Mouse (Mus musculus): ENCODE results near the gene Egfem1.

Egfem1 gene

GRCm38 (mm10) chr3:29345805-29346204 lies 264.0 kb downstream of the Egfem1 start:
- no peak for DNase-seq (ENCODE audit: low spot score)

GRCm38 (mm10) chr3:29366907-29367306 lies 285.1 kb downstream of the Egfem1 start:
- no peak for DNase-seq (ENCODE audit: low spot score)

GRCm38 (mm10) chr3:29370519-29370918 lies 288.7 kb downstream of the Egfem1 start:
- DNase-seq (ENCODE audit: low spot score), result no peak

- DNase-seq (ENCODE audit: low spot score), result no peak
Observed at GRCm38 (mm10) chr3:29381255-29381654, 299.4 kb downstream of the Egfem1 start.

- no peak for DNase-seq (ENCODE audit: low spot score)
Observed at GRCm38 (mm10) chr3:29399064-29399463, 317.2 kb downstream of the Egfem1 start.

- no peak for DNase-seq (ENCODE audit: low spot score)
Observed at GRCm38 (mm10) chr3:29421634-29422033, 339.8 kb downstream of the Egfem1 start.

- no peak for DNase-seq (ENCODE audit: low spot score)
Observed at GRCm38 (mm10) chr3:29432109-29433091, 350.6 kb downstream of the Egfem1 start.

GRCm38 (mm10) chr3:29443024-29443423 lies 361.2 kb downstream of the Egfem1 start:
- no peak for DNase-seq (ENCODE audit: low spot score)

- DNase-seq (ENCODE audit: low spot score), result no peak
Observed at GRCm38 (mm10) chr3:29444661-29445060, 362.8 kb downstream of the Egfem1 start.

- DNase-seq (ENCODE audit: low spot score), result no peak
Observed at GRCm38 (mm10) chr3:29446081-29446480, 364.3 kb downstream of the Egfem1 start.

GRCm38 (mm10) chr3:29448829-29449406 lies 367.1 kb downstream of the Egfem1 start:
- no peak for DNase-seq (ENCODE audit: low spot score)

GRCm38 (mm10) chr3:29498211-29498610 lies 416.4 kb downstream of the Egfem1 start:
- DNase-seq (ENCODE audit: low spot score), result no peak

GRCm38 (mm10) chr3:29499188-29499587 lies 417.4 kb downstream of the Egfem1 start:
- no peak for DNase-seq (ENCODE audit: low spot score)

- no peak for DNase-seq (ENCODE audit: low spot score)
Observed at GRCm38 (mm10) chr3:29525298-29525962, 443.6 kb downstream of the Egfem1 start.

GRCm38 (mm10) chr3:29525963-29526301 lies 444.1 kb downstream of the Egfem1 start:
- DNase-seq (ENCODE audit: low spot score), result no peak

- DNase-seq (ENCODE audit: low spot score), result no peak
Observed at GRCm38 (mm10) chr3:29539211-29539610, 457.4 kb downstream of the Egfem1 start.

GRCm38 (mm10) chr3:29539902-29540301 lies 458.1 kb downstream of the Egfem1 start:
- no peak for DNase-seq (ENCODE audit: low spot score)

GRCm38 (mm10) chr3:29541477-29542079 lies 459.8 kb downstream of the Egfem1 start:
- no peak for DNase-seq (ENCODE audit: low spot score)

GRCm38 (mm10) chr3:29544056-29544455 lies 462.2 kb downstream of the Egfem1 start:
- no peak for DNase-seq (ENCODE audit: low spot score)

GRCm38 (mm10) chr3:29563171-29563570 lies 481.3 kb downstream of the Egfem1 start:
- DNase-seq (ENCODE audit: low spot score), result no peak

GRCm38 (mm10) chr3:29578055-29578860 lies 496.4 kb downstream of the Egfem1 start:
- DNase-seq (ENCODE audit: low spot score), result no peak

- no peak for DNase-seq (ENCODE audit: low spot score)
Observed at GRCm38 (mm10) chr3:29582749-29583148, 500.9 kb downstream of the Egfem1 start.
